Mouse (Mus musculus) ES-Bruce4 (cell line): ENCODE measurements around the gene Car7.

Experiments
- CTCF ChIP-seq: IDR thresholded peaks from one replicate; pipeline ENCODE4 v1.8.1; 2011; ENCODE audit warnings: low read depth, low read length
- EP300 ChIP-seq: IDR thresholded peaks from 2 replicates; pipeline ENCODE4 v1.6.1; 2011; ENCODE audit warnings: low read depth, low read length; ENCODE audit not compliant: insufficient read depth
- POLR2A ChIP-seq: IDR thresholded peaks from one replicate; pipeline ENCODE4 v1.8.1; 2011; ENCODE audit warnings: low read length; ENCODE audit not compliant: insufficient read depth

DNA sequence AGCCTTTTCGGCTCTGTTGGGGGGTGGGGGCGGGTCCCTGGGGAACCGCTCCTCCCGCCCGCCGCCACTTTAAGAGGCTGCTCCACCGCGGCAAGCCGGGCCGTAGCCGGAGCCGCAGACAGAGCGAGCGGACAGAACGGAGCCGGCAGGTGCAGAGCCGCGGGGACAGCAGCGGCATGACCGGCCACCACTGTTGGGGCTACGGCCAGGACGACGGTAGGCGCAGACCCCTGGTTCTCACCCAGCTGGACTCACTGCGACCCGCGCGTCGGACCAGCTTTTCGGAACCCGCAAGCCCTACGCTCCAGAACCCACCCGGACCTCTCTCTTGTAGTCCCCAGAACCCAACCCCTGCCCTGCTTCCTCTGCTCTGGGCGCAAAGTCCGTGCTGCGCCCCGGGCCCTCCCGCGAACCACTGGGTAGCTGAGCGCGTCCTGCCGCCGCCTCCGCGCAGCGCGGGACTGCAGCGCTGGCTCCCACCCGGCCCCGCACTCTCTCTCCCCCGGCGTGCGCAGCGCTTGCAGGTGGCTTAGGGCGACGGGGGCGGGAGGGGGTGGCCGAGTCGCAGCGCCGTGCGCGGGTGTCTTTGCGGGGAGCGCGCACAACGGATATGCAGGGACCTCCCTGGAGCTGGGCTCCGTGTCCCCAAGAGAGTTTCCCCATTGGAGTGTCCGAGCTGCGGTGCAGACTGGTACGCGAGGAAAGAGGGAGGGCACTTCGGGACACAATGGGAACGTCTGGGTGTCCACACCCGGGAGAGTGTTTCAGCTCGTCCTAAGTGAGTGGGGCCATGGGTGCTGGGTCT is 6.4 kb downstream of the Car7 start:
- TF ChIP-seq CTCF (no peak), POLR2A (no peak), EP300 (no peak)
